Mouse (Mus musculus): ENCODE results near the gene Tln2.
"Not testable (repeated sequence)": the region's sequence is repeated elsewhere in the genome, so short reads cannot be mapped to it uniquely, and the experiment has no call there.

Gene Tln2

DNA sequence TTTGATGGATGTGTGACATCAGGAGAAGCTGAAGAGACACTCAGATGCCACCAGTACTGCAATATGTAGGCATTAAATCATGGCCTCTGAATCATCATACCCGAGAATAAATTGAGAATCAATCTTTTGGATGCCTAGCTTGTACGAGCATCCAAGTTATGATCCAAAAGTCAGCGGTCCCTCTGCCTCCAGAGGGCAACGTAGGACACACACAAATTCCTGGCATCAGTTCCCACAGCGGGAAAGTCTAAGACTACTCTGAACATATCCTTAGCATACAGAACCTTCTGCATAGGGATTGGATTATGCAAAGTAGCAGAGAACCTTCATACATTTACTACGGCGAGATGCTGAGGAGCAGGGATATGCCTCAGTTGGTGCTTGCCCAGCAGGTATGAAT lies 210.5 kb downstream of the Tln2 start:
- DNase-seq, result no peak

DNA sequence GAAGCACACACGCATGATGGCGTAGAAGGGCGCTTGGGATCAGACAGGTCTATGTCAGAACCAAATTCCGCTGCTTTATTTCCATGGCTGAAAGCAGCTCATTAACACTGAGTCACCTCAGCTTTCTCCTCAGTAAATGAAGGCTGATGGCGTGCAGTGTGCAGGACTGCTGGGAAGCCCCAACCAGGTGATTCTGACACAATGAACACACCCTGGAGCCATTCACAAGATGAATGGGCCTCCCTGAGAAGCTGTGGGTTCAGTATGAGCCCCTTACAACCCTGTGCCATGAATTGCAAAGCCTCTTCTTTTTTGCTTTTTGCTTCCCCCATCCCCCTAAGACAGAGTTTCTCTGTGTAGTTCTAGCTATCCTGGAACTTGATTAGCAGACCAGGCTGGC lies 212.3 kb downstream of the Tln2 start:
- DNase-seq, result no peak

DNA sequence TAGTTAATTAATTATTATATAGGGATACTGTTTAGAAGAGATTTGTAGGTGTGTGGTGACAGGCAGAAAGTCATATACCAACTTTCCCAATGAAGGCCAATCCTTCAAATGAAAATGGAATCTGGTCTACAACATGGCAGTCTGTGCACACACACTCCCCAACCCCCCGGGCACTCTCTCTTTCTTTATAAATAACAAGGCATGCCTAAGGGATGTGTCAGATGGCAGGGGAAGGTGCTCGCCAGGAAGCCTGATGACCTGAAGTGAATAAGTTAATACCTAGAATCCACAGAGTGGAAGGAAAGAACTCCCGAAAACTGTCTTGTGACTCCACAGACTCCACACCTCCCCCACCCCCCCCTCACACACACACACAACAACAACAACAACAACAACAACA lies 228.2 kb downstream of the Tln2 start:
- no peak for DNase-seq

DNA sequence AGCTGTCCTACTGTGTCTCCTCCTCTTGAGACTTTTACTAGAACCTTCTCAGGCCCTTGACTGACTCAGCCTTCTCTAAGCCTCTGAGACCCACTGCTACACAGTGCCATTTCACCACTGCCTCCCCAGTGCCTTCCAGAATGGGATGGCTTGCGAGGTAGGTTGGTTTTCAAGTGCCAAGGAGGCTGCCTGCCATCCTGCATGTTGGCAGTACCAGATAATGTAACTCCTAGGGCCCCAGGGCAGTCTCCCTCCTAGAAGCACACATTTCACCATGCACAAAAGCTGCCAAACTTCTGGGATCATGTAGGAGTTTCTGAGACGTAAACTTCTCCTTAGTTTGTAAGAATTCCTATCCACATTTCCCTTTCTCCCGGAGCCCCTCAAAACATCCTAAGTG lies 231.1 kb downstream of the Tln2 start:
- DNase-seq, result no peak

DNA sequence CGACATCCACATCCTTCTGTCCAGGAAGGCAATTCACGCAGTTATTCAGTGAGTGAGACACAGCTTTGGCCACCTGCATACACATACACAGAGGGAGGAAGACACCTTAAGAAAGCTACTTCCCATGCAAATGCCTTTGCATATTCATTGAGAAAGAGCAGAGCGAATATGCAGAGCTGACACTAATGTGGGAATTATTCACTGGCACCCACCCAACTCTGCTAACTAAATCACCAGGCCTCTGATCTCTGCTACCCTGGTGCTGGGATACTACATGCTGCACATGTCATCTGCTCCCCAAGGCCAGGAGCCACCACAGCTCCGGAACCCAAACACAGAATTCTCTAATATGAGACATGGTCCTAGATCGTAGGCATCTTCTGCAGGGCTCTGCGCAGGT lies 237.6 kb downstream of the Tln2 start:
- DNase-seq, result no peak

DNA sequence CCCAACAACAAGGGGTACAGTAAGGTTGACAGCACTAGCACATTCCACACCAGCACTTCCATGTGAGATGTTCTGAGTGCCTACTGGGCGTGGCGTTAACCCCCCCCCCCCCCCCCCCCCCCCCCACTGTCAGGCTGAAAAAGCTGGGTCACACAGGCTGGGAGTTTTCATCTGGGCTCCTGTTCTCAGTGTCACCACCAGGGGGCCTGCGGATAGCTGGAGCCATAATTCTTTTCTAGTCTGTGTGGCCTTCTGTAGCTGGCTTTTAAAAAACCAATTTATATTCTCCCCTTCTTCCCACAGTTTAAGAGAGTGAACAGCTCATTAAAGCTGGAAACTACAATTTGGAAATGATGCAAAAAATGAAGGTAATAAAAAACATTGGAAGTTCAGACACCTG lies 244.1 kb downstream of the Tln2 start:
- peak in 1 of 2 experiments; percentile 39 for DNase-seq

DNA sequence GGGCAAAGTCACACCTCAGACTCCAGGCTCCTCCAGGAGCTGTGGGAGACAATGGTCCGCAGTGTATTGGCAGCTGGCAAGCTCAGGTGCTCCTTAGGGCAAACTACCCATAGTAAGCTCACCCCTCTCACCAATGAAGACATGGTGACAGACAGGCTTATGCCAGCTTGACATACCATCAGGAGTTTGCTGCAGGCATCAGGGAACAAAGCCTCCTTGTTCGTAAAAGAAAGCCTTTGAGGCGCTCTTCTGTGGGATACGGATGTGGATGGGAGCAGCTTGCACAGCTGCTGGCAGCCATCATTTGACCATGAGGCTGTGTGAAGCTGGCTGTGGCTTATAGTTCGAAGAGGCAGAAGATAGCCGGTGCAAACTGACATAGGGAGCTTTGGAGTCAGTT lies 254.5 kb downstream of the Tln2 start:
- DNase-seq, result no peak

DNA sequence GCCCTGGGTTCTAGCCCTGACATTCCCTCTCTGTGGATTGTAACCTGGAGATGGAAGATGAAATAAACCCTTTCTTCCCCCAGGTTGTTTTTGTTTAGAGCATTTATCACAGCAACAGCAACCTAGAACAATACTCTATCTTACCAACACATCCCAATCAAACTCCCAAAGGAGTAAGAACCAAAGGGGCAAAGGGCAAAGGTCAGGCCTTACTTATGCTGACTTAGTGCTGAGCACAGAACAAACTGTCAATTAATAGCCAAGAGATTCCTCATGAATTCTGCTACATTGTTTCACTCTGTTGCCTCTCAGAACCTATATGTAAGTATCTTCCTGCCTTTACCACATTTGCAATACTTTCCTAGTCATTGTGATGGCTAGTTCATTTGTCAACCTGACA lies 255.5 kb downstream of the Tln2 start:
- DNase-seq, result no peak

DNA sequence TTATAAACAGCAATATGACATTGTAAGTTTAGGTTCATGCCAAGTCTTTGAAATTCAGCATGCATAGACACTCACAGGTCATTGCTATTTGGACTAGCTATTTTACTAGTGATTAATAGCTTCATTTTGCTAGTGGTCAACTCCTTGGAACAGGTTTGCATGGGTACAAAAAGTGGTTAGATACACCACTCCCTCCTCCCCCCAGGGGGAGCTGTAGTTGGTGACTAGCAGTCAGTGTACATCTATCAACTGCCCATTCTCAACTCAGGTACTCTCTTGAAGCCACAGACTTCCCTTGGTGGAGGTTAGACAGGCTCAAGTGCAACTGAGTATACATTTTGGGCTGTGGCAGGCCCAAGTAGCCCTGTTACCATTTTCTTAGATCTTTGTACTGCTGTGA lies 256.5 kb downstream of the Tln2 start:
- no peak for DNase-seq

DNA sequence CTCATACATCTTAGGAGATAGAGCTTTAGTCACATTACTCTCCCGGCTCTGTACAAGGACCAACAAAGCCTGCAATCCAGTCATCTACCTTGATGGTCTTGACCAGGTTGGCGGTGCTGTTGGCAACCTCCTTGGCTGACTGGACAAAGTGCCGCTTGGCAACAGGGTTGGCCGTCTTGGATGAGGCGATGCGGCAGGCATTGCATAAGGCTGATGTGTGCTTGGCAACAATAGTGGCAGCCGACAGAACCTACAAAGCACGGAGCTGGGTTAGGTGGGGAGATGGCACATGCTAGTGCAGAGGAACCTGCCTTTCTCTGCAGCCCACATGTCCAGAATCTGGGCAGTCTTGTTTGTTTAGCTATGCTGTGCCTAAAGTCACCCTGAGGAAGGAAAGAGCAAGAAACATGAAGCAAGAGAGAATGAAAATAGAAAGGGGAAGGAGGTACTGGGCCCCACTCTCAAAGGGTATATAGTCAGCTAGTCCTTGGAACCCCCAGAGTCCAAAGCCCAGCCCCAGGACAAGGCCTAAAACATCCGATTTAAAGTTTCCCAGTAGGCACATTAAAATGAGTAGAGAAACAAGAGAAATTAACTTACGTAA lies 257.0 kb downstream of the Tln2 start:
- no peak for DNase-seq

DNA sequence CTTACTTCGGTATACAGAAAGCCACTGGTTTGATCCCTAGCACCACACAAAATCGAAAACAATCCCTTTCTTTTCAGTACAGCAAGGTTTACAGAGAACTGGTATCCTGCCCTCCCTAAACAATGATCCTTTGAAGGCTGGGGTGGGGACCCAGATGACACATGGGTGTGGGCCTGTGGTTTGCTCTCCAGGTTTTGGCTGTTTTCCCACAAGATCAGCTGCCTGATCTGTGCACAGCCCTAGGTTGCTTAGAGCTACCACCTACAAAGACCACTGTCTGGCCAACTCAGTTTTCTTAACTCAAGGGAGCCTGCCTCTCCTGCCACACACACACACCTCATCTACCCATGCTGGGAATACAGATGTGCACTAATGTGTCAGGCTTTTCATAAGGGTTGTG lies 257.9 kb downstream of the Tln2 start:
- no peak for DNase-seq

DNA sequence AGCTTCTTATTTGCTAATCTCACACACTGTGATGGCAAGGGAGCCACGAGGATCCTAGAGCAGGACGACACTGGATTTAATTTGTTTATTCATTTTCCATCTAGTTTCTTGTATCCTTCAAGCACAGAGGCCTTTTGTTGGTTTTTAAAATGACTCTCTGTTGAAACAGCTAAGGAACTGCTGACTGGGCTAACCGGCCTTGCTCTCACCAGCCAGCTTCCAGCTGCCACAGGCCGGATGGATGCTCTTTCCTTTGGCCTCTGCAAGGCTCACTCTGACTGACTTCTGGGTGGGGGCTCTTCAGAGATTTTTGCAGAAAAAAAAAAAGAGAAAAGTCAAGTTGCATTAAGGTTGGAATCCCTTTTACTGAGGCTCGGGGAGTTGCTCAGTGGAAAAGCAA lies 258.7 kb downstream of the Tln2 start:
- no peak for DNase-seq

DNA sequence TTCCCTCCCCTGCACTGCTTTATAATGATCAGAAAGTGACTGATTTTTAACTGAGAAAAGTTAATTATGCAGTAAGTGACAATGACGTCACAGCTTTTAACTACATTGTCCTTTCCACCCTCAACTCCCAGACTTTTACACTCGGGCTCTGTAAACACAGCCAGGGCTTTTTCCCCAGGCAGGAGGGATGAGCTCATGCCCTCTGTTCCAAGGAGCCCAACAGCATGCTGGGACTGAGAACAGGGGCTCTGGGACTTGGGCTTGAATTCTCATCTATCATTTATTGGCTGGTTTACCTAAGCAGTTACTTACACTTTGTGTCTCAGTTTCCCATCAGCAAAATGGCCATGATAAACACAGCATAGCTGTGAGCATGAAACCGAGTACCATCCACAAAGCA lies 259.2 kb downstream of the Tln2 start:
- DNase-seq, result no peak

DNA sequence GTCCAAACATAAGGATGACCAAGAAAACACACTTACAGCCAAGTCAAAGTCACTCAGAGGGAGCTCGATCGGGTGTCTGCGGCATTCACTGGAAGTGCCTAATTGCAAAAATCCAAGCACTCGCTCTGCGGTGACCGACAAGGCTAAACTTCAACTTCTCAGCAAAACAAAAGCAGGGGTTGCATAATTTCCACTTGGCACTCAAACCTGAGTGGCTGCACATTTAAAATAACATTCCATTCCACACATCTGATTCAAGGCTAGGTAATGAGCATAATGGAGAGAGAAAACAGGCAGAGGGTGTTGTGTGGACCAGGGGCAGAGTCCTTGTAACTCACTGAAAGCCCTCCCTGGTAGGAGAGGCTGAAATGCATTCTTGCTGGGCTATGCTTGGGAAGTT lies 260.3 kb downstream of the Tln2 start:
- DNase-seq, result peak; percentile 64 to 77

DNA sequence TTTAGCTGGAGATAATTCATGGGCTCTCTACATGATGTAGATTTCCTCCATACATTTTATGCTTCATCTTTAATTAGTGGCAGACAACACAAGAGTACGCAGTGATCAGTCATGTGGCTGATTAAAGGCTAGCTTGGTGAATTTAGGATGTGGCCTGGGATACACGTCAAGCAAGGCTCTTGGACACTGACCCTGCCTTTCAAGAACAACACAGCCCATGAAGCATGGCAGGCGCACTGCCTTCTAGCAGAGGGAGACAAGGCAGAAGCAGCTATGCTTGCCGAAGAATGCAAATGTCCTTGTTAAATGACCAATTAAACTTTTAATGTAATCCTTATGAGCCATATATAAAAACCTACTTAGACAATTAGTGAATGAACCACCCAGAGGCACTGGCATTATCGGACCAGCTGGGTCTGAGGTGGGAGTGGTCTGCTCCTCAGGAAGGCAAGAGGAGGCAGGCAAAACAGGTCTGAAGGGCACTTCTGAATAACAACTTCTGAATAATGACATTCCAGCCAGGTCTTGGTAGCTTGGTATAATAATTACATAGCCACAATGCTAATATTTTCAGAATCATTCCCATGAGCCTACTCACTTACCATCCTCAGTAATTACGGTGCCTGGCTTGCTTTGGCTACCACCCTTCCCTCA lies 262.1 kb downstream of the Tln2 start:
- DNase-seq, result peak; percentile 32 to 37

DNA sequence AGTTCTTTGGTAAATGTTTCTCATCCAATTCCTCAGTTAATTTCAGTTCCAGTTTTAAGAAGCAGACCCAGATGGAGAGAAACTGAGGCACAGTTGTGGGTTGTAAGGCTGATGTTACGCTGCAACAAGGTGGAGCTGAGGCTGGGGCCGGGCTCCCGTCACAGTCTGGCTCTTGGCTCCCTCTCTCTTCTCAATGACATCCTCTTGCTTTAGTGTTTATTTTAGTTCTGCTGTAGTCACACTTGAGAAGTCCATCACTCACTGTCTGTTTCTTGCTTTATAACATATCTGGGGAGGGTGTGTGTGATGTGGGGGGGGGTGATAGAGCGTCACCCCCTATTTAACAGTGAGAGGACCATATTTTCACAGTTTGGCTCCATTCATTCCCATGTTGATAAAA lies 272.0 kb downstream of the Tln2 start:
- DNase-seq, result no peak

DNA sequence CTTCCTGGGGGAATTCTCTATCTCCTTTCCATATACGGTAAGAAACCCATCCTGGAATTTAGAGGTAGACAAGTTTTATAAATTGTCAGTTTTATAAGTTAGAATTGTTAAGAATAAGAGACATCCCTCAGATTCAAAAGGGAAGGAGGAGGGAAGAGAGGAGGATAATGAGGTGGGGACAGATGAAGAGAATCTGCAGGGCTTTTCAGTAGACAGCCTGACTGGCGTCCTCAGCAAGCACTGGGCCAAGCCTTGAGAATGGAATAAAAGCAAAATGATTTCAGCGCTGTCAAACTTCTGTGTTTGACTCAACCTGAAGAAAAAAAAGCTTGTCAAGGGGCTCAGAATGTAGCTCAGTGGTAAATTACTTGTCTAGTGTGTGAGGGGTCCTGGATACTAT lies 272.7 kb downstream of the Tln2 start:
- DNase-seq, result no peak

DNA sequence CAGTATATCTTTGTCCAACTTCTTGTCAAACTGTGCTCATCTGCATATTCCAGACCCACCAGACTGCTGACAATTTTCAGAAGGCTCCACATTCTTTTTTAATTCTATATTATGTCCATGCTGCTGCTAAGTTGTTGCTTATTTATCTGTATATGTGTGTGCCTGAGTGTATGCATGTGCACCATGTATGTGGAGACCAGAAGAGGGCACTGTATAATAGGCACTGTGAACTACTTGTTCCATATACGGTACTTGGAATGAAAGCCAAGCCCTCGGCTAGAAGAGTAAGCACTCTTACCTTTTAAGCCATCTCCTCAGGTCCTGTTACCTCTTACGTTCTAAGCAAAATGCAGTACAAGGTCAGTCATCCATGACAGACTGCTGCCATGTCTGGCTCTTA lies 274.0 kb downstream of the Tln2 start:
- peak in 1 of 2 experiments; percentile 21 for DNase-seq

DNA sequence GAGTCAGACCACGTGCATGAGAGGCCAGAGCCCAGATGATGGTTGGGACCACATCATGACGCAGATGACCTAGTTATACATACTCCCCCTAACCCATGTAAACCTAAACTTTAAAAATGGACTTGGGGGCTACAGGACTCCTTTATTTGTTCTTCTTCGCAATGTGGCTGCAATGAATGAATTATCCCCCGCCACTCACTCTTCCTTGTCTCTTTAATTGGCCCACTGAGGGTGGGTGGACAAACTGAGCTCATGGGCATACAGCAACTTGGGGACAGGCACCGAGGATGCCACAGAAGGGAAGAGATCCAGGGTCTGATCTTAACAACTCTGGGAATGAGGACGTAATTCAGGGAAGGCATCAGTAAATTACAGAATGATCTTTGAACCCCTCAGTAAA lies 277.7 kb downstream of the Tln2 start:
- DNase-seq, result no peak

DNA sequence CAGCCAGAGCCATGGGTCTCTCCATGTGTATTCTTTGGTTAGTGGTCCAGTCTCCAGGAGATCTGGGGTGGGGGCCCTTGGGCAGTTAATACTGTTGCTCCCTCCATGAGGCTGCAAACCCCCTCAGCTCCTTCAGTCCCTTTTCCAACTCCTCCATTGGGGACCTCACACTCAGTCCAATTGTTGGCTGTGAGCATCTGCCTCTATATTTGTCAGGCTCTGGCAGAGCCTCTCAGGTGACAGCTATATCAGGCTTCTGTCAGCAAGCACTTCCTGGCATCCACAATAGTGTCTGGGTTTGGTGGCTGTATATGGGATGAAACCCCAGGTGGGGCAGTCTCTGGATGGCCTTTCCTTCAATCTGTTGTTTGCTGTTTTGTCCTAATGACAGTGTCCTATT lies 279.2 kb downstream of the Tln2 start:
- not testable (repeated sequence) for DNase-seq

DNA sequence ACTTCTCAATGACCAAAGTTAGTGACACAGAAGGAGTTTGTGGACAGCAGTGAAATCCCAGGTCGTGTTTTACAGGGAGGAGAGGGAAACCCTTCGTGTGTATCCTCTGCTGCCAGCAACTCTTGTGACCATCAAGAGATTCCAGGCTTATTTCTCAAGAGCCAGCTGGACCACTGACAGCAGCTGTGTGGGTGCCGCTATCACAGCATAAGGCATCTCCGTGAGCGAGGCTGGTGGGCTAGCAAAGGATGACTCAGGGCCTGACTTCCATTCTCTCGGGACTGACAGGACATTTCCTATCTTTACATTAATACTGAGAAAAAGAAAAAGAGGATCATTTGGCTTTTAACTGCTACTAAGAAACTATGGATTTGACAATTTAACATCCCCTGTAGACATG lies 283.1 kb downstream of the Tln2 start:
- no peak for DNase-seq

DNA sequence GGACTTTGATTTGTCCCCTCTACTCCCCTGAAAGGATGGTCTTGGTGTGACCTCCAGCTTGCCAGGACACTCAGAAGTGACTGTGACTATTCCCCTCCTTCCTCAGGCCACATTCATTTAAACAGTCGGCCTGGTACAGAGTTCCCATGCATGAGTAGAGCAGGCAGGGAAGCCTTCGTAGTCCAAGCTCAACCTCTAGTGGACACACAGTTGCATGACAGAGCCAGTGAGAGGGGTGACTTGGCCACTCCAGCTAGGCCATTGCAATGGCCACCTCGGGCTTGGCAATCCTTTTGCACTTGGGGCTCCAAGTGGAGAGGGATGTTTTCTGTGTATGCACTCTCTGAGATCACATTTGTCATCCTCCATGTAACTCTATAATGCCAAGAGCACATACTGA lies 285.2 kb downstream of the Tln2 start:
- no peak for DNase-seq

DNA sequence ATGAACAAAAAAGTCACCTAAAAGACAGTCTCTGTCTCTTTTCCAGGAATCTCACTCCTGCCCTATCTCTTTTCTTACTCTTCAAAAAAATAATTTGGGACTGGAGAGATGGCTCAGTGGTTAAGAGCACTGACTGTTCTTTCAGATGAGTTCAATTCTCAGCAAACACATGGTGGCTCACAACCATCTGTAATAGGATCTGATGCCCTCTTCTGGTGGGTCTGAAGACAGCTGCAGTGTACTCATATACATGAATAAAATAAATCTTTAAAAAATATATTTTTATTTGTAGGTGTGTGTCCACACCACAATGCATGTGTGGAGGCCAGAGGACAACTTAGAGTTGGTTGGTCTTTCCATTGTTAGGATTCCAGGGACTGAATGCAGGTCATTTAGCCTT lies 286.1 kb downstream of the Tln2 start:
- DNase-seq, result no peak

DNA sequence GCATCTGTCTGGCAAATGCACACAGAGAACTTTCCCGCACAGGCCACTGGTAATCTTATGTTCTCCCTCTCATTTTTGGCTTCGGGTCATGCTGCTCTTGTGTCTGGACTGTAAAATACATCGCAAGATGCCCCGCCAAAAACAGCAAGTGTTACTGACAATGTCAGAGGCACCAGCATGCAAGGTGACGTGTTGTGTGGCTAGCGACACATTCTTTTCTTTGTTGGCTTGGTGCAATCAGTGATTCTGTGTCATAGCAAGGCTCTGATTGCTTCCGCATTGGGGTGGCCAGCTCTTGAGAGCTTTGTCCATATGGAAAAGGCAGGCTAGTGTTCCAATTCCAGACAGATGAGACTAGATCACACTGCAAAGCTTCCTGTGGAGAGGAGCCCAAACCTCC lies 288.8 kb downstream of the Tln2 start:
- no peak for DNase-seq

DNA sequence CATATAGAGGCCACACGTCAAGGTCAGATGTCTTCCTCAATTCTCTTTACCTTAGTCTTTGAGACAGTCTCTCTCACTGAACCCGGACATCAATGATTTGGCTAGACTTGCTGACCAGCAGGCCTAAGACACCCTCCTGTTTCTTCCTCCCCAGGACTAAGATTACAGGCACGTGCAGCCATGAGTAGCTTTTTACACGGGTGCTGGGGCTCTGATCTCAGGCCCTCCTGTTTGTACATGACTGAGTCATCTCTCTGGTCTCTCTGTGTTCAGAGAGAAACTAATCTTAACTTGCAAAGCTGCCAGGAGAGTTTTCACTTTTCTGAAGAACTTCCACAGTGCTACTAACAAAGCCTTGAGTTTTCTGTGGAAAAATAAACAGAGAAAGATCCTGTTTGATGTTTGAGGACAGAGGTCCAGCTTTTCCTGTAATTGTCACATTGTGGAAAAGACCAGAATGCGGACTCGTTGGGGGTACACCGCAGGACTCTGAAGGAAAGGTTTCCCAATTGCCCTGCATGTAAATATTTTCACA lies 289.4 kb downstream of the Tln2 start:
- no peak for DNase-seq

All from lung, adult 18-20 months (tissue).